Mouse (Mus musculus): ENCODE results near the gene Lrrc8d. TPM values are rescaled to one million over a fixed set of nuclear protein-coding genes. Genes with fewer than 3 reads are reported as not detected.

Lrrc8d gene
- polyA plus RNA-seq, 1 experiment, result 5.7 TPM

GRCm38 (mm10) chr5:105784724-105785123 is 85.0 kb downstream of the Lrrc8d start:
- DNase-seq, result no peak
- Histone ChIP-seq H3K4me3 (ENCODE audit: control insufficient read depth, insufficient read depth, low read length) (no peak overlapping the region), H3K27ac (ENCODE audit: control insufficient read depth, insufficient read depth, low read length) (no peak overlapping the region), H3K4me1 (replicated peaks; ENCODE audit: control insufficient read depth, insufficient read depth, low read length) (peaks cover 2% of the 10 kb centered on the region; the same call in 1 of the 2 replicates), H3K36me3 (ENCODE audit: control insufficient read depth, insufficient read depth, low read length) (no peaks in the 10 kb centered on the region), H3K27me3 (ENCODE audit: control insufficient read depth, insufficient read depth, low read length) (no peaks in the 10 kb centered on the region)
- WGBS, result 94% methylated on average over 10 of the region's 10 CpGs
- TF ChIP-seq CTCF (IDR thresholded peaks at IDR 0.05; ENCODE audit: borderline replicate concordance, control insufficient read depth, extremely low read depth, insufficient read depth, low read length, poor library complexity), result no peak
- TF ChIP-seq POLR2A (IDR thresholded peaks at IDR 0.05; ENCODE audit: control insufficient read depth, extremely low read depth, insufficient read depth, low read length, poor library complexity), result no peak

GRCm38 (mm10) chr5:105787577-105787976 is 87.8 kb downstream of the Lrrc8d start:
- WGBS, result 79% methylated on average over 10 of the region's 10 CpGs
- Histone ChIP-seq H3K36me3 (ENCODE audit: control insufficient read depth, insufficient read depth, low read length) (no peaks in the 10 kb centered on the region), H3K4me1 (replicated peaks; ENCODE audit: control insufficient read depth, insufficient read depth, low read length) (peaks cover under 1% of the 10 kb centered on the region; the same call in 1 of the 2 replicates), H3K27ac (ENCODE audit: control insufficient read depth, insufficient read depth, low read length) (no peak overlapping the region), H3K4me3 (ENCODE audit: control insufficient read depth, insufficient read depth, low read length) (no peak overlapping the region), H3K27me3 (ENCODE audit: control insufficient read depth, insufficient read depth, low read length) (no peaks in the 10 kb centered on the region)
- TF ChIP-seq POLR2A (IDR thresholded peaks at IDR 0.05; ENCODE audit: control insufficient read depth, extremely low read depth, insufficient read depth, low read length, poor library complexity), result no peak
- TF ChIP-seq CTCF (IDR thresholded peaks at IDR 0.05; ENCODE audit: borderline replicate concordance, control insufficient read depth, extremely low read depth, insufficient read depth, low read length, poor library complexity), result no peak
- no peak for DNase-seq

GRCm38 (mm10) chr5:105789801-105790200 is 90.0 kb downstream of the Lrrc8d start:
- no peak for DNase-seq
- Histone ChIP-seq H3K4me3 (ENCODE audit: control insufficient read depth, insufficient read depth, low read length) (no peak overlapping the region), H3K4me1 (replicated peaks; ENCODE audit: control insufficient read depth, insufficient read depth, low read length) (no peaks in the 10 kb centered on the region), H3K36me3 (ENCODE audit: control insufficient read depth, insufficient read depth, low read length) (no peaks in the 10 kb centered on the region), H3K27me3 (ENCODE audit: control insufficient read depth, insufficient read depth, low read length) (no peaks in the 10 kb centered on the region), H3K27ac (ENCODE audit: control insufficient read depth, insufficient read depth, low read length) (no peak overlapping the region)
- TF ChIP-seq POLR2A (IDR thresholded peaks at IDR 0.05; ENCODE audit: control insufficient read depth, extremely low read depth, insufficient read depth, low read length, poor library complexity), result no peak
- TF ChIP-seq CTCF (IDR thresholded peaks at IDR 0.05; ENCODE audit: borderline replicate concordance, control insufficient read depth, extremely low read depth, insufficient read depth, low read length, poor library complexity), result no peak
- WGBS, result 75% methylated on average over 5 of the region's 5 CpGs

- DNase-seq, result no peak
- TF ChIP-seq POLR2A (IDR thresholded peaks at IDR 0.05; ENCODE audit: control insufficient read depth, extremely low read depth, insufficient read depth, low read length, poor library complexity) (no peak), CTCF (IDR thresholded peaks at IDR 0.05; ENCODE audit: borderline replicate concordance, control insufficient read depth, extremely low read depth, insufficient read depth, low read length, poor library complexity) (no peak)
- Histone ChIP-seq H3K4me1 (replicated peaks; ENCODE audit: control insufficient read depth, insufficient read depth, low read length) (no peaks in the 10 kb centered on the region), H3K27ac (ENCODE audit: control insufficient read depth, insufficient read depth, low read length) (no peak overlapping the region), H3K27me3 (ENCODE audit: control insufficient read depth, insufficient read depth, low read length) (no peaks in the 10 kb centered on the region), H3K36me3 (ENCODE audit: control insufficient read depth, insufficient read depth, low read length) (no peaks in the 10 kb centered on the region), H3K4me3 (ENCODE audit: control insufficient read depth, insufficient read depth, low read length) (no peak overlapping the region)
- WGBS, result 91% methylated on average over 8 of the region's 8 CpGs
Observed at GRCm38 (mm10) chr5:105792331-105792801, 92.6 kb downstream of the Lrrc8d start.

- Histone ChIP-seq H3K4me1 (replicated peaks; ENCODE audit: control insufficient read depth, insufficient read depth, low read length) (no peaks in the 10 kb centered on the region), H3K4me3 (ENCODE audit: control insufficient read depth, insufficient read depth, low read length) (no peak overlapping the region)
Observed at GRCm38 (mm10) chr5:105792853-105793547, 93.2 kb downstream of the Lrrc8d start.

GRCm38 (mm10) chr5:105793548-105793940 is 93.8 kb downstream of the Lrrc8d start:
- Histone ChIP-seq H3K4me1 (replicated peaks; ENCODE audit: control insufficient read depth, insufficient read depth, low read length) (no peaks in the 10 kb centered on the region), H3K36me3 (ENCODE audit: control insufficient read depth, insufficient read depth, low read length) (no peaks in the 10 kb centered on the region), H3K4me3 (ENCODE audit: control insufficient read depth, insufficient read depth, low read length) (no peak overlapping the region), H3K27me3 (ENCODE audit: control insufficient read depth, insufficient read depth, low read length) (no peaks in the 10 kb centered on the region), H3K27ac (ENCODE audit: control insufficient read depth, insufficient read depth, low read length) (no peak overlapping the region)
- DNase-seq, result no peak
- WGBS, result 85% methylated on average over 5 of the region's 5 CpGs
- no peak for TF ChIP-seq POLR2A (IDR thresholded peaks at IDR 0.05; ENCODE audit: control insufficient read depth, extremely low read depth, insufficient read depth, low read length, poor library complexity)
- no peak for TF ChIP-seq CTCF (IDR thresholded peaks at IDR 0.05; ENCODE audit: borderline replicate concordance, control insufficient read depth, extremely low read depth, insufficient read depth, low read length, poor library complexity)

More at GRCm38 (mm10) chr5:105792853-105793547, 93.2 kb downstream of the Lrrc8d start:
- Histone ChIP-seq H3K27me3 (ENCODE audit: control insufficient read depth, insufficient read depth, low read length) (no peaks in the 10 kb centered on the region), H3K27ac (ENCODE audit: control insufficient read depth, insufficient read depth, low read length) (no peak overlapping the region), H3K36me3 (ENCODE audit: control insufficient read depth, insufficient read depth, low read length) (no peaks in the 10 kb centered on the region)
- 67% methylated on average over 13 of the region's 13 CpGs for WGBS
- no peak for DNase-seq
- no peak for TF ChIP-seq CTCF (IDR thresholded peaks at IDR 0.05; ENCODE audit: borderline replicate concordance, control insufficient read depth, extremely low read depth, insufficient read depth, low read length, poor library complexity)
- TF ChIP-seq POLR2A (IDR thresholded peaks at IDR 0.05; ENCODE audit: control insufficient read depth, extremely low read depth, insufficient read depth, low read length, poor library complexity), result no peak

Measured in thymus, adult 2 months (tissue).